Mouse (Mus musculus) embryonic fibroblast, embryonic 13.5 days (primary cell): Measurements from ENCODE around the gene 2010109A12Rik.

Experiments
- CTCF ChIP-seq: IDR thresholded peaks from 2 replicates; pipeline ENCODE4 v1.5.1; 2011; ENCODE audit warnings: mild to moderate bottlenecking, control low read depth, low read length, moderate library complexity, borderline replicate concordance; ENCODE audit not compliant: insufficient read depth
- POLR2A ChIP-seq: IDR thresholded peaks from 2 replicates; pipeline ENCODE4 v1.6.1; 2011; ENCODE audit warnings: low read depth, mild to moderate bottlenecking, control low read depth, low read length, moderate library complexity

- TF ChIP-seq CTCF (no peak), POLR2A (no peak)
These were observed 33.8 kb upstream of the 2010109A12Rik start for GRCm38 (mm10) chr5:93172536-93172935.
